Mouse (Mus musculus) ovary, adult 10 weeks (tissue): ENCODE results near the gene Gabra4. TPM values are rescaled to one million over a fixed set of nuclear protein-coding genes. Genes with fewer than 3 reads are reported as not detected.

ENCODE experiments used
- polyA plus RNA-seq: library from polyadenylated mRNA; stranded (reverse); fragments of 350-450 nt; fragmentation: Illumina TruSeq; extraction: RNeasy Lipid Tissue Mini Kit (QIAGEN cat#74804); gene quantifications from one replicate; pipeline ENCODE4 v1.2.3, GENCODE M21; 2014

The Gabra4 gene
- polyA plus RNA-seq: 9.7 TPM

DNA sequence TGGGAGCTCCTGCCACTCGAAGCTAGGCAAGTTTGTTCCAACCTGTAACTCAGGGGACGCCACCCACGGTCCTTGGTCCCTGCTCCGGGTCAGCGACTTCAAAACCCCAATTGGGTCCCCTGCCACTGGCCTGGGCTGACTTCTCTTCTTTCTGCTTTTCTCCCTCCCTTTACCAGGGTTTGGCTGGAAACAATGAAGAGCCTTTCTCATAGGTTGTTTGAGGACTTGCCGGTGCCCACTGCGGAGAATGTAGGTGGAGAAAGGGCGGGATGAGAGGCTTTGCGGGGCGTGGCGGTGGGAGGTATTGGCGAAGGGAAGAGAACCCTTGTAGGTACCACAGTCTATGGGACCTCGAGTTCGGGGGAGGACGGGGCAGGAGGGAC is at the start of gene Gabra4:
Gene Gabra4 (minus strand): TSS at position 194 of the 383 bp plus-strand sequence.

DNA sequence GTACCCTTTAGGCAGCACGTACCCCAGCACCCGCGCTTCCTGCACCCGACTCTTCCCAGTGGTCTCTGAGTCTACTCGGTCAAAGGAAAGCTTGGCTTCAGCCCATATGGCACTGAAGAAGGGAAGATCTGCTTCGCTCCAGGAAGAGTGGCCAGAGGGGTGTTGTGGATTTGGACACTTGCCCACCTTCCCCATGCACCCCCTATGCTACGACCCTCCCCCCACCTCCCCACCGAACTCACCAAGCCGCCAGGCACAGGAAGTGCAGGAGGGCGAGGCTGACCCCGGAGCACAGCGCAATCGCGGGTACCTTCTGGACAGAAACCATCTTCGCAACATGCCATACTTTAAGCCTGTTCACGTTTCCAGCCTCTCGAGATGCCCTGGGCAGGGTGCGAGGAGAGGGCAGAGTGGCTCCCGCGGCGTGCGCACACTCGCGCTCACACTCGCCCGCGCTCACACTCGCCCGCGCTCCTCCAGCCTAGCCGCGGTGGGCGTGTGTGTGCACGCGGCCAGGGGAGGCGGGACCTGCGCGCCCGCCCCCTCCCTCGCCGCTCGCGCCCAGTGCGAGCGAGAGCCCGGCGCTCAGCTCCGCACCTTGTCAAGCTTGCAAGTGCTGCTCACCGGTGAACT is 510 bp downstream of the Gabra4 start, which contains the start of gene Gabrb1:
Gene Gabrb1 (plus strand): TSS at position 632 of the 633 bp plus-strand sequence.

DNA sequence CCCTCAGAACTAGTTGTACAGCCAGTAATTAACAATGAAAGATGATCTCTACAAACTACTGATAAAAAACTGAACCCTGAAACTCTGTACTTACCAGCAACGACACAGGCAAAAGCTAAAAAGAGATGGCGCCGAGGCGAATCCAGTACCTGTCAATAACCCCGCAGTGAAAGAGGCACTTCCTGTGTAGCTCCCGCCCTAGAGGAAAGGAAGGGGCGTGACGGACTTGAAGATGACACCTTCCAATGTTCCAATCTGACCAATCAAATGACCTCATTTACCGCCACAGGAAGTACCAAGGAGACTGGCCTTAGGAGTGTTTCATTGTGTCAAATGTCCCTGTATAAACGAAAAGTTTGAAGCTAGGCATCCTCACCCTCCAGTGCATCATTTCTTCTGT is 110.0 kb downstream of the Gabra4 start, which contains the start of gene Cox7b2:
Gene Cox7b2 (minus strand): TSS at position 127 of the 400 bp plus-strand sequence.

Other genes with a start within 250 kb of the Gabra4 start
- 1.1 TPM for gene Cox7b2, start 110.1 kb downstream of the Gabra4 start, polyA plus RNA-seq
- gene Gabrb1, start 195 bp downstream of the Gabra4 start, polyA plus RNA-seq: 5.0 TPM